Mouse (Mus musculus) midbrain, embryonic 13.5 days (tissue): ENCODE measurements at regions not wholly inside any gene's neighbourhood (a gene's known extent, or its start where the extent isn't known, plus 50 kb on each side); places are given as distances from the start of the nearest gene placed in this dataset.
A peak's percentile ranks its signal among the peaks of the same experiment; 100 is the strongest.

ENCODE experiments used
- ATAC-seq: fragments of 200-750 bp; cut with Nextera tagmentation; 2 replicates; pipeline ENCODE4 v1.8.0; 2017; ENCODE audit warnings: mild to moderate bottlenecking, moderate TSS enrichment, moderate library complexity
- H3K27ac ChIP-seq: fragments of 300-500 bp; sonication (generic); 2 replicates; pipeline ENCODE4 v1.5.1; 2015; ENCODE audit warnings: inconsistent platforms, mild to moderate bottlenecking, moderate library complexity
- H3K27me3 ChIP-seq: fragments of 300-500 bp; sonication (generic); 2 replicates; pipeline ENCODE4 v1.6.1; 2015; ENCODE audit warnings: mild to moderate bottlenecking, inconsistent platforms
- H3K36me3 ChIP-seq: fragments of 300-500 bp; sonication (generic); 2 replicates; pipeline ENCODE4 v1.6.1; 2015; ENCODE audit warnings: mild to moderate bottlenecking, inconsistent platforms
- H3K4me1 ChIP-seq: fragments of 300-500 bp; sonication (generic); replicated peaks from 2 replicates; pipeline ENCODE4 v1.6.1; 2015; ENCODE audit warnings: inconsistent platforms
- H3K4me2 ChIP-seq: fragments of 300-500 bp; sonication (generic); replicated peaks from 2 replicates; pipeline ENCODE4 v1.6.1; 2015; ENCODE audit warnings: moderate library complexity, mild to moderate bottlenecking, inconsistent platforms
- H3K4me3 ChIP-seq: fragments of 300-500 bp; sonication (generic); replicated peaks from 2 replicates; pipeline ENCODE4 v1.5.1; 2015; ENCODE audit warnings: mild to moderate bottlenecking, inconsistent platforms
- H3K9ac ChIP-seq: fragments of 300-500 bp; sonication (generic); replicated peaks from 2 replicates; pipeline ENCODE4 v1.6.1; 2015; ENCODE audit warnings: mild to moderate bottlenecking, inconsistent platforms
- H3K9me3 ChIP-seq: fragments of 300-500 bp; sonication (generic); 2 replicates; pipeline ENCODE4 v1.6.1; 2016; ENCODE audit warnings: mild to moderate bottlenecking, inconsistent platforms
- WGBS: fragments of 180-500 bp; shearing (Covaris S2); methylation state at CpG from one replicate; pipeline ENCODE4 v1.1.7; 2015; 5-methylcytosine and 5-hydroxymethylcytosine counted together

DNA sequence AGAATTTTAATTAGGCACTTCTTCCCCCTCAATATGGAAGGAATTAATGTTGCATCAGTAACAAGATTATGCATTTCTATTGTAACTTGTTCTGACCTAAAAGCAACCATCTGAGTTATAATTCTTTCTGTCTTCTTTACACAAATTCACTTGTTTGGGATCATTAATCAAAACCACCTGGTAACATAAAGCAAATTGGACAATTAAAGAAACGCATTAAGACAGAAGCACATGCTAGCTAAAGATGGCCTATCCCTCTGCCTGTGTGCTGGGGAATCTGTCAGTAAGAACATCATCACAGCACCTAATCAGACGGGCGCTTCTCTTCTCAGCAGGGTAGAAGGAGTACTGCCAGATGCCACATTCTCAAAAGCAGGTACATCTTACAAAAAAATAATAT, 553.7 kb upstream of the Map3k7 start:
- Histone ChIP-seq H3K27me3 (no peaks in the 10 kb centered on the region), H3K4me2 (no peak overlapping the region), H3K9ac (no peak overlapping the region), H3K36me3 (no peaks in the 10 kb centered on the region), H3K4me3 (no peak overlapping the region), H3K27ac (no peak overlapping the region), H3K4me1 (0 out of 2 replicates have a peak, but pooled peaks cover 2% of the 10 kb centered on the region), H3K9me3 (no peaks in the 10 kb centered on the region)
- no peak for ATAC-seq
- 79% methylated on average over 3 of the region's 3 CpGs for WGBS

DNA sequence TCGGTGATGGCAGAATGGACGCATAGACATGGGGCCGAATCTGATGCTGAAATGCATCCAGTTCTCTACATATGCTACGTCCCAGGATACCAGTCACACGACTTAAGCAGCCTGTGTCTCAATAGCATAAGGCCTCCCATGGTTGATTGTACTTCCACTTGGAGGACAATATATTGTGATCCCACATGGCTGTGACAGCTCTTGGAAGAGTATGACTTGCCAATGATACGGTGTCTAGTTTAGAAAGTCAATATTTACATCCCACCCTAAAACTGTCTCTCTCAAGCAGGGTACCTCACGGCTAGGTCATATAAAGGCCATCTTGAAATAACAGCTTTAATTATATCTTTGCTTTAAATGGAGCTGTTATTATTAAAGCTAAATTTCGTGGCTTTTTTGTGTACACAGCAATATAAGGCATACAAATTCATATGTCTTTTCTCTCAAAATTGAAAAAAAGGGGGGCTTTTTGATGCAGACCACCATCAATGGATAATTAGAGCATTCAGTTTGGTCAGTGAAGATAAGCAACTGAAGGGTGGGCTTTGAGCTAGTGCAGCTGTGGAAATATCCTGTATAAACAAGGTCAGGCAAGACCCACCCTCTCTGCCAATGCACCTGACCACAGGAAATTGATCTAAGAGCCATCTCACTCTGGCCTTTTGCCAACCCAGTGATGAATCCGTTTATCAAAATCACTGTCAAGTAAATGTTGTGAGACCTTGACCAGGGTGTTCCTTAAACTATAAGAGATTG, 551.9 kb upstream of the Map3k7 start:
- ATAC-seq, result no peak
- Histone ChIP-seq H3K9me3 (no peaks in the 10 kb centered on the region), H3K9ac (no peak overlapping the region), H3K4me1 (0 out of 2 replicates have a peak, but pooled peaks cover 2% of the 10 kb centered on the region), H3K36me3 (no peaks in the 10 kb centered on the region), H3K27me3 (no peaks in the 10 kb centered on the region), H3K4me2 (no peak overlapping the region), H3K27ac (no peak overlapping the region), H3K4me3 (no peak overlapping the region)
- WGBS, result 89% methylated on average over 9 of the region's 9 CpGs

DNA sequence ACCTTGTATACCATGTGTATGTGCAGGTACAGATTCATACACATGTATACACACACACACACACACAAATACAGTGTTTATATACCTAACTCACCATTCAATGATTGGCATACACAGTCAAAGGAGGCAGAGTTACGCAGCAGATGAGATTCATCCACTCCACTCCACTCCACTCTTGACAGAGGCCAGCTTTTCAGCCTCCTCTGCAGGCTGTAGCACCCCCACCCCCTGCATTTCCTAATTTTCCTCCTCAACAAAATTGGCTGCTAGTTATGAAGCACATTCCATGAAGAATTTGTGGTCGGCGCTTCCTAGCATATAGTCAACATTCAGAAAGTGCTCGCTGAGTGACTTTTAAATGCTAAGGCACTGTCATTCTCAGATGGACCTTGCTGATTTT, 546.7 kb upstream of the Map3k7 start:
- 94% methylated on average over 4 of the region's 4 CpGs for WGBS
- H3K4me3 ChIP-seq, result no peak overlapping the region
- no peaks in the 10 kb centered on the region for H3K9me3 ChIP-seq
- H3K36me3 ChIP-seq, result no peaks in the 10 kb centered on the region
- H3K27me3 ChIP-seq, result no peaks in the 10 kb centered on the region
- 0 out of 2 replicates have a peak, but pooled peaks cover 3% of the 10 kb centered on the region for H3K4me1 ChIP-seq
- no peak overlapping the region for H3K4me2 ChIP-seq
- ATAC-seq, result no peak
- H3K27ac ChIP-seq, result no peak overlapping the region
- no peak overlapping the region for H3K9ac ChIP-seq

GRCm38 (mm10) chr4:31419240-31419639, 544.7 kb upstream of the Map3k7 start:
- Histone ChIP-seq H3K4me2 (no peak overlapping the region), H3K36me3 (no peaks in the 10 kb centered on the region), H3K9me3 (no peaks in the 10 kb centered on the region), H3K27me3 (no peaks in the 10 kb centered on the region), H3K9ac (no peak overlapping the region), H3K27ac (0 out of 2 replicates have a peak overlapping the region, but pooled peaks have one; percentile 35), H3K4me3 (no peak overlapping the region), H3K4me1 (0 out of 2 replicates have a peak, but pooled peaks cover 3% of the 10 kb centered on the region)
- peak; percentile 71 for ATAC-seq
- WGBS, result 11% methylated on average over 6 of the region's 6 CpGs

DNA sequence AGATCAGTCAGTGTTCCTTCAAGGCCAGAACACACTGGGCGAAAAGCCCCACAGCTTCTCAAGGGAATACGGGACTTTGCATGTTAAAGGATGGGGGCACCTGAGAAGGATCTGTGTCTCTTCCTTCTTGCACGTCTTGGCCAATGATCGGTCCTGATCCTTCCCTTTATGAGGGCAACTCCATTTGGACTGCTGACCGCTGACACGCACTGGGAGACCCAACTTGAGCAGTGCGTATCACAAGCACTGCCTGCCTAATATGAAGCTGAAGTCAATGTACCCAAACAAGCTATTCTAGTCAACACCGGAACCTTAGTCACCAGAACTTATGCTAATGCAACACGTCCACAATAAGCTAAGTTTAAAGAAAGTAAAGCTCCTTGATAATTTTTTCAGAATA, 543.7 kb upstream of the Map3k7 start:
- no peak overlapping the region for H3K27ac ChIP-seq
- ATAC-seq, result no peak
- H3K4me1 ChIP-seq, result 0 out of 2 replicates have a peak, but pooled peaks cover 3% of the 10 kb centered on the region
- H3K9ac ChIP-seq, result no peak overlapping the region
- no peaks in the 10 kb centered on the region for H3K9me3 ChIP-seq
- 93% methylated on average over 9 of the region's 9 CpGs for WGBS
- no peak overlapping the region for H3K4me3 ChIP-seq
- H3K36me3 ChIP-seq, result no peaks in the 10 kb centered on the region
- no peak overlapping the region for H3K4me2 ChIP-seq
- H3K27me3 ChIP-seq, result no peaks in the 10 kb centered on the region

- WGBS, result 84% methylated on average over 5 of the region's 5 CpGs
- Histone ChIP-seq H3K9me3 (no peaks in the 10 kb centered on the region), H3K27ac (no peak overlapping the region), H3K4me2 (no peak overlapping the region), H3K4me1 (0 out of 2 replicates have a peak, but pooled peaks cover 3% of the 10 kb centered on the region), H3K27me3 (no peaks in the 10 kb centered on the region), H3K36me3 (no peaks in the 10 kb centered on the region), H3K4me3 (no peak overlapping the region), H3K9ac (no peak overlapping the region)
- ATAC-seq, result no peak
These were observed 542.5 kb upstream of the Map3k7 start for GRCm38 (mm10) chr4:31421386-31421785.

DNA sequence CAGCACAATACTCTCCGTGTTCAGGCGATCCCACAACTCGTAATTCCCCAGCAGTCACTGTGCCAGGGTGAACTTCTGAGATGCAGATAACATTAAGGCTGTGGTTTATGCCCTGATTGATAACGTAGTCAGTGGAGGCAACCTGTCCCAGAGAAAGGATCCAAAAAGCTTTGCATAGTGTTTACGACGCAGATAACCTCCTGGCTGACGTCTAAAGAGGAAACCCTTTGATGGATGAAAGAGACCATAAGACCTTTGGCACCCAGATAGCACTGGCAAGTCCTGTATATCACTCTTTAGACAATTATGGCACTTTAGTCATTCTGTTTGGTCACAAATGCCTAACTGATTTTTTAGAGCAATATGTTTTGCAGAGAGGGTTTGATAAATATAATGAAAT, 538.8 kb upstream of the Map3k7 start:
- Histone ChIP-seq H3K4me3 (no peak overlapping the region), H3K4me1 (no peaks in the 10 kb centered on the region), H3K36me3 (no peaks in the 10 kb centered on the region), H3K27me3 (no peaks in the 10 kb centered on the region), H3K9me3 (no peaks in the 10 kb centered on the region), H3K9ac (no peak overlapping the region), H3K4me2 (no peak overlapping the region), H3K27ac (no peak overlapping the region)
- 72% methylated on average over 7 of the region's 7 CpGs for WGBS
- ATAC-seq, result no peak

- H3K9ac ChIP-seq, result no peak overlapping the region
- no peaks in the 10 kb centered on the region for H3K36me3 ChIP-seq
- H3K4me2 ChIP-seq, result no peak overlapping the region
- no peak for ATAC-seq
- no peaks in the 10 kb centered on the region for H3K4me1 ChIP-seq
- H3K27ac ChIP-seq, result no peak overlapping the region
- 88% methylated on average over 4 of the region's 4 CpGs for WGBS
- H3K9me3 ChIP-seq, result no peaks in the 10 kb centered on the region
- no peaks in the 10 kb centered on the region for H3K27me3 ChIP-seq
- no peak overlapping the region for H3K4me3 ChIP-seq
These were observed 538.2 kb upstream of the Map3k7 start for GRCm38 (mm10) chr4:31425716-31426115.

DNA sequence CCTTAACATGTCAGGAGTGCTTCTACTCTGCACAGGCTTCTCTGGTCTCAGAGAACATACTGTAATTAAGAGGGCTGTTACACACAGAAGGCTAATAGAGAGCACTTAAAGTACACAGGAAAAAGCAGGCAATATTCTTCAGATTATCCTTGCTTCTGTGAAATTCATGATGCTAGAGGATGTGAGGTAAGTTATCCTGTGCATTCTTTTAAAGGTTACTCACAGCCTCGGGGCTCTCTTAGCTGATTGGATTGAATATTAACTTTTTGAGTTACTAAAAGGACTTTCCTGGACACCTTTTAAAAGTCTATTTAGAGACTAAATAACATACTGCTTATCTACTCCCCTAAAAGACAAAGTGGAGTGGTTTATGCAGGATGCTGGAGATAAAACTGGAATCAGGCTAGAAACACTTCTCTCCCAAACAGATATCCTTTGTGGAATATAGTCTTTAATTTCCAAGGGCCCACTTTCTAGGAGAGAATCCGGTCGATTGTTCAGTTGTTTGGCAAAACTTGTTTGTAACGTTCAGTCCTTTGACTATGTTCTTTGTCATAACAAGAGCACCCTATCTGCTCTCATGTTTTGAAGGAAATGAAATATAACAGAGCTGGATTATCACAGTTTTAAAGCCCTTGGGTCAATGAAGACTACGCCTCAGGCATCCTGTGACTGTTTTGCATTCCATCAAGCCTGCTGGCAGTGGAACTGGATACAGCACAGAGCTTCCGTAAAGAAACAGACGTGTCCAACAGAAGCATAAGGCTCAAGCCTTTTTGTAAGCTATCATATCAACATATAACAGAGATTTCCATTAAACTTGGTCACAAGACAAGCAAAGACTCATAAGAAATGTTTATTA, 537.5 kb upstream of the Map3k7 start:
- Histone ChIP-seq H3K4me2 (no peak overlapping the region), H3K27ac (no peak overlapping the region), H3K9me3 (no peaks in the 10 kb centered on the region), H3K36me3 (no peaks in the 10 kb centered on the region), H3K4me3 (no peak overlapping the region), H3K4me1 (no peaks in the 10 kb centered on the region), H3K27me3 (no peaks in the 10 kb centered on the region), H3K9ac (no peak overlapping the region)
- WGBS, result 86% methylated on average over 7 of the region's 7 CpGs
- ATAC-seq, result no peak

DNA sequence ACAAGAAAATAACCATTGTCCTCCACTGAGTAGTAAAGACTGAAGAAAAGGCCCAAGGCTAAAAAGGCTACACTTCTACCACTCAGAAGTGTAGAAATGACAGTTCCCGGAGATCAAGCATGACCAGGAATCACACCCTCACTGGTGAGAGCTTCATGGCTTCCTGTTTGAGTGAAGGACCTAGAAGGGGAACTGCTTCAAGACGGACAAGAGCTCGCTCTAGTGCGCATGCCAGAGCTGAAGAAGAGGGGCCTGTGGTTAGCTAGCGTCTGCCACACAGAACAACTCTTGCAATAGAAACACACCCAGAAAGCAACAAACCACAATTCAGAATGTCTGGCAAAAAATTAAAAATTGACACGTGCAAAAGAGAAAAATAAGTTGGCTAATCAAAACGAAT, 530.0 kb upstream of the Map3k7 start:
- H3K4me1 ChIP-seq, result peaks cover 5% of the 10 kb centered on the region; the same call in 1 of the 2 replicates
- ATAC-seq, result no peak
- H3K27ac ChIP-seq, result no peak overlapping the region
- H3K36me3 ChIP-seq, result no peaks in the 10 kb centered on the region
- no peak overlapping the region for H3K4me2 ChIP-seq
- no peak overlapping the region for H3K4me3 ChIP-seq
- WGBS, result 92% methylated on average over 7 of the region's 7 CpGs
- no peaks in the 10 kb centered on the region for H3K27me3 ChIP-seq
- no peaks in the 10 kb centered on the region for H3K9me3 ChIP-seq
- no peak overlapping the region for H3K9ac ChIP-seq

GRCm38 (mm10) chr4:31454898-31455297, 509.0 kb upstream of the Map3k7 start:
- H3K27me3 ChIP-seq, result no peaks in the 10 kb centered on the region
- ATAC-seq, result no peak
- WGBS, result 76% methylated on average over 7 of the region's 7 CpGs

GRCm38 (mm10) chr4:31455466-31455865, 508.4 kb upstream of the Map3k7 start:
- H3K4me2 ChIP-seq, result no peak overlapping the region
- 86% methylated on average over 4 of the region's 4 CpGs for WGBS
- H3K9me3 ChIP-seq, result no peaks in the 10 kb centered on the region
- no peak for ATAC-seq
- H3K27me3 ChIP-seq, result no peaks in the 10 kb centered on the region
- no peak overlapping the region for H3K27ac ChIP-seq
- H3K4me3 ChIP-seq, result no peak overlapping the region
- H3K36me3 ChIP-seq, result no peaks in the 10 kb centered on the region
- no peaks in the 10 kb centered on the region for H3K4me1 ChIP-seq
- H3K9ac ChIP-seq, result no peak overlapping the region

More at GRCm38 (mm10) chr4:31454898-31455297, 509.0 kb upstream of the Map3k7 start:
- no peak overlapping the region for H3K27ac ChIP-seq
- no peaks in the 10 kb centered on the region for H3K36me3 ChIP-seq
- H3K4me3 ChIP-seq, result no peak overlapping the region
- H3K9me3 ChIP-seq, result no peaks in the 10 kb centered on the region
- no peaks in the 10 kb centered on the region for H3K4me1 ChIP-seq
- no peak overlapping the region for H3K9ac ChIP-seq
- H3K4me2 ChIP-seq, result no peak overlapping the region
